Mouse (Mus musculus) testis, adult 2 months (tissue): ENCODE data around the gene Slc4a4. TPM values are rescaled to one million over a fixed set of nuclear protein-coding genes. Genes with fewer than 3 reads are reported as not detected.

Experiments
- H3K27ac ChIP-seq: fragments of 200-500 bp; 2 replicates; pipeline ENCODE4 v1.5.1; 2012; ENCODE audit warnings: low read depth, low read length; ENCODE audit not compliant: control insufficient read depth, insufficient read depth
- H3K27me3 ChIP-seq: fragments of 200-500 bp; 2 replicates; pipeline ENCODE4 v1.6.1; 2012; ENCODE audit warnings: mild to moderate bottlenecking, low read length, moderate library complexity; ENCODE audit not compliant: control insufficient read depth, insufficient read depth
- H3K36me3 ChIP-seq: fragments of 200-500 bp; 2 replicates; pipeline ENCODE4 v1.6.1; 2012; ENCODE audit warnings: mild to moderate bottlenecking, low read length; ENCODE audit not compliant: control insufficient read depth, insufficient read depth
- H3K4me1 ChIP-seq: fragments of 200-500 bp; 2 replicates; pipeline ENCODE4 v1.6.1; 2012; ENCODE audit warnings: low read length; ENCODE audit not compliant: control insufficient read depth, insufficient read depth
- H3K4me3 ChIP-seq: fragments of 200-500 bp; 2 replicates; pipeline ENCODE4 v1.5.1; 2012; ENCODE audit warnings: low read depth, mild to moderate bottlenecking, low read length, moderate library complexity, mixed read lengths; ENCODE audit not compliant: control insufficient read depth
- CTCF ChIP-seq: fragments of 200-500 bp; IDR thresholded peaks from 2 replicates; pipeline ENCODE4 v1.5.1; 2012; ENCODE audit warnings: low read depth, mild to moderate bottlenecking, inconsistent platforms, low read length, moderate library complexity; ENCODE audit not compliant: control insufficient read depth, insufficient read depth, insufficient replicate concordance
- POLR2A ChIP-seq: fragments of 200-500 bp; IDR thresholded peaks from 2 replicates; pipeline ENCODE4 v1.6.1; 2012; ENCODE audit warnings: low read depth, mild to moderate bottlenecking, inconsistent platforms, low read length, moderate library complexity; ENCODE audit not compliant: control insufficient read depth
- polyA plus RNA-seq: library from polyadenylated mRNA; depleted of rRNA; stranded (reverse); fragments of >200 nt; gene quantifications from 2 replicates; pipeline ENCODE4 v1.2.3, GENCODE M21; 2012; rRNA removed

The Slc4a4 gene
- polyA plus RNA-seq, 1 experiment, result 0.38 TPM

DNA sequence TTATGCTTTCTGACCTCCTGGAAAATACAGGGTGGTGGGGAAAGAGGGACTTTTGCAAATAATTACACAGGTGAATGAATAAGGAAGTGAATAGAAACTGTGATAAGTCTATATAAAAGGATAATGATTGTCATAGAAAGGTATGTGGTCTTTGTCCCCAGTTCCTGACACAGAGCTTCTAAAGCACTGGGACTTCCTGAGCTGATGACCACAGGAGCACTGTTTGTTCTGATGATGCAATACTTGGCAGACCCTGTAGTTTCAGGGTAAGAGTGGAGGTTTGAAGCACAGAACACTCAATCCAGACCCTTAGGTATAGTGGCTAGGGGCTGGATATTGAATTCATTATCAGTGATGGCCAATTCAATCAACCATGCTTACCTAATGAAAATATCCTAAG, 391.7 kb downstream of the Slc4a4 start:
- Histone ChIP-seq H3K36me3 (no peaks in the 10 kb centered on the region), H3K27ac (no peak overlapping the region), H3K27me3 (no peaks in the 10 kb centered on the region), H3K4me1 (no peaks in the 10 kb centered on the region), H3K4me3 (no peak overlapping the region)
- TF ChIP-seq CTCF, result no peak
- TF ChIP-seq POLR2A, result no peak

DNA sequence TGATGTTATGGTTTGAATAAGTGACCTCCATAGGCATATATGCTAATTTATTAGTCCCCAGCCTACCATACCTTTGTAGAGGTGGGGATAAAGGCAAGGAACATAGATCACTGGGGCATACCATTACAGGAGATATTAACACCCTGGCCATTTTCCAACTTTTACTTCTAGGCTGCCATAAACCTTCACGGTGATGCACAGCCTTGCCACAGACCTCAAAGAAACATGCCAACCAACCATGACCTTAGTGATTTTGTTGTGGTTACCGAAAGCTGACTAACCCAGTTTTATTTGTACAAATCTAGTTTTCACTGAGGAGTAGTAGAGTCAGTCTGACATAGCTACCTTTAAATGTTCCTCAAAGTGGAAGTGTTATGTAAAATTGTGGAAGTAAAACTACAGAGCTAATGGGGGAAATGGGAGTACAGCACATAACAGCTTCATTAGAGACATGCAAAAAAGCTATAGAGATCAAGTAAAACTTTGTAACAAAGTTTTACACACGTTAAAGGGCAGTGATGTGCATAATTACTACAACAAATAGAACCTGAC, 393.8 kb downstream of the Slc4a4 start:
- H3K27me3 ChIP-seq, result no peaks in the 10 kb centered on the region
- H3K4me3 ChIP-seq, result no peak overlapping the region
- H3K4me1 ChIP-seq, result no peaks in the 10 kb centered on the region
- no peak for TF ChIP-seq CTCF
- no peak for TF ChIP-seq POLR2A
- H3K36me3 ChIP-seq, result no peaks in the 10 kb centered on the region
- no peak overlapping the region for H3K27ac ChIP-seq

Other genes with a start within 250 kb of the Slc4a4 start
- 30.0 and 31.3 TPM in 2 replicates for gene Grsf1, start 210.6 kb upstream of the Slc4a4 start, polyA plus RNA-seq
- gene Mob1b, start 166.0 kb upstream of the Slc4a4 start, polyA plus RNA-seq, result 3.5 and 4.9 TPM in 2 replicates
- gene Dck, start 121.8 kb upstream of the Slc4a4 start, polyA plus RNA-seq, result 1.1 and 1.8 TPM in 2 replicates